Mouse (Mus musculus): ENCODE data around the gene Ophn1. TPM values are rescaled to one million over a fixed set of nuclear protein-coding genes. Genes with fewer than 3 reads are reported as not detected.

Ophn1 gene
- polyA plus RNA-seq, 1 experiment, result 30.7 TPM

GRCm38 (mm10) chrX:98682603-98683002 is 208.2 kb downstream of the Ophn1 start:
- H3K27ac ChIP-seq (ENCODE audit: insufficient read depth, low read length), result no peak overlapping the region
- TF ChIP-seq POLR2A (IDR thresholded peaks at IDR 0.05; ENCODE audit: borderline replicate concordance, insufficient read depth, low read length) (no peak), CTCF (IDR thresholded peaks at IDR 0.05; ENCODE audit: borderline replicate concordance, insufficient read depth, low read depth, low read length) (no peak)
- H3K27me3 ChIP-seq (ENCODE audit: control insufficient read depth, insufficient read depth, low read length), result no peaks in the 10 kb centered on the region
- no peaks in the 10 kb centered on the region for H3K4me1 ChIP-seq (ENCODE audit: control insufficient read depth, insufficient read depth, low read length)
- no peak for DNase-seq
- H3K4me3 ChIP-seq (replicated peaks; ENCODE audit: insufficient read depth, low read depth, low read length), result no peak overlapping the region

- H3K4me3 ChIP-seq (replicated peaks; ENCODE audit: insufficient read depth, low read depth, low read length), result no peak overlapping the region
- 85% methylated on average over 2 of the region's 2 CpGs for WGBS
- H3K27ac ChIP-seq (ENCODE audit: insufficient read depth, low read length), result no peak overlapping the region
- H3K4me1 ChIP-seq (ENCODE audit: control insufficient read depth, insufficient read depth, low read length), result no peaks in the 10 kb centered on the region
- DNase-seq, result no peak
- H3K27me3 ChIP-seq (ENCODE audit: control insufficient read depth, insufficient read depth, low read length), result no peaks in the 10 kb centered on the region
- TF ChIP-seq POLR2A (IDR thresholded peaks at IDR 0.05; ENCODE audit: borderline replicate concordance, insufficient read depth, low read length), result no peak
- TF ChIP-seq CTCF (IDR thresholded peaks at IDR 0.05; ENCODE audit: borderline replicate concordance, insufficient read depth, low read depth, low read length), result no peak
These were observed 209.5 kb downstream of the Ophn1 start for GRCm38 (mm10) chrX:98681281-98681680.

GRCm38 (mm10) chrX:98670988-98671387 is 219.8 kb downstream of the Ophn1 start:
- Histone ChIP-seq H3K27me3 (ENCODE audit: control insufficient read depth, insufficient read depth, low read length) (no peaks in the 10 kb centered on the region), H3K4me3 (replicated peaks; ENCODE audit: insufficient read depth, low read depth, low read length) (no peak overlapping the region), H3K4me1 (ENCODE audit: control insufficient read depth, insufficient read depth, low read length) (no peaks in the 10 kb centered on the region), H3K27ac (ENCODE audit: insufficient read depth, low read length) (no peak overlapping the region)
- no peak for TF ChIP-seq POLR2A (IDR thresholded peaks at IDR 0.05; ENCODE audit: borderline replicate concordance, insufficient read depth, low read length)
- no peak for TF ChIP-seq CTCF (IDR thresholded peaks at IDR 0.05; ENCODE audit: borderline replicate concordance, insufficient read depth, low read depth, low read length)
- no peak for DNase-seq

- no peak for DNase-seq
- no peaks in the 10 kb centered on the region for H3K4me1 ChIP-seq (ENCODE audit: control insufficient read depth, insufficient read depth, low read length)
- TF ChIP-seq POLR2A (IDR thresholded peaks at IDR 0.05; ENCODE audit: borderline replicate concordance, insufficient read depth, low read length), result no peak
- TF ChIP-seq CTCF (IDR thresholded peaks at IDR 0.05; ENCODE audit: borderline replicate concordance, insufficient read depth, low read depth, low read length), result no peak
- no peak overlapping the region for H3K4me3 ChIP-seq (replicated peaks; ENCODE audit: insufficient read depth, low read depth, low read length)
- H3K27me3 ChIP-seq (ENCODE audit: control insufficient read depth, insufficient read depth, low read length), result no peaks in the 10 kb centered on the region
- no peak overlapping the region for H3K27ac ChIP-seq (ENCODE audit: insufficient read depth, low read length)
These were observed 239.4 kb downstream of the Ophn1 start for GRCm38 (mm10) chrX:98651431-98651830.

GRCm38 (mm10) chrX:98628666-98629404 is 262.0 kb downstream of the Ophn1 start:
- no peak for DNase-seq
- no peaks in the 10 kb centered on the region for H3K4me1 ChIP-seq (ENCODE audit: control insufficient read depth, insufficient read depth, low read length)
- no peak for TF ChIP-seq POLR2A (IDR thresholded peaks at IDR 0.05; ENCODE audit: borderline replicate concordance, insufficient read depth, low read length)
- TF ChIP-seq CTCF (IDR thresholded peaks at IDR 0.05; ENCODE audit: borderline replicate concordance, insufficient read depth, low read depth, low read length), result no peak
- WGBS, result 42% methylated on average over 3 of the region's 3 CpGs
- H3K27ac ChIP-seq (ENCODE audit: insufficient read depth, low read length), result no peak overlapping the region
- no peak overlapping the region for H3K4me3 ChIP-seq (replicated peaks; ENCODE audit: insufficient read depth, low read depth, low read length)
- H3K27me3 ChIP-seq (ENCODE audit: control insufficient read depth, insufficient read depth, low read length), result no peaks in the 10 kb centered on the region

- peak; percentile 8 to 14 for DNase-seq
- 4% methylated on average over 2 of the region's 2 CpGs for WGBS
These were observed 272.0 kb downstream of the Ophn1 start for GRCm38 (mm10) chrX:98618865-98619264.

GRCm38 (mm10) chrX:98617426-98617825 is 273.4 kb downstream of the Ophn1 start:
- Histone ChIP-seq H3K27ac (ENCODE audit: insufficient read depth, low read length) (no peak overlapping the region), H3K4me1 (ENCODE audit: control insufficient read depth, insufficient read depth, low read length) (no peaks in the 10 kb centered on the region), H3K27me3 (ENCODE audit: control insufficient read depth, insufficient read depth, low read length) (no peaks in the 10 kb centered on the region), H3K4me3 (replicated peaks; ENCODE audit: insufficient read depth, low read depth, low read length) (no peak overlapping the region)
- WGBS, result 20% methylated on average over 4 of the region's 4 CpGs
- TF ChIP-seq POLR2A (IDR thresholded peaks at IDR 0.05; ENCODE audit: borderline replicate concordance, insufficient read depth, low read length), result no peak
- no peak for TF ChIP-seq CTCF (IDR thresholded peaks at IDR 0.05; ENCODE audit: borderline replicate concordance, insufficient read depth, low read depth, low read length)
- DNase-seq, result peak; percentile 11 to 15

More at GRCm38 (mm10) chrX:98618865-98619264, 272.0 kb downstream of the Ophn1 start:
- Histone ChIP-seq H3K27ac (ENCODE audit: insufficient read depth, low read length) (no peak overlapping the region), H3K4me3 (replicated peaks; ENCODE audit: insufficient read depth, low read depth, low read length) (no peak overlapping the region), H3K4me1 (ENCODE audit: control insufficient read depth, insufficient read depth, low read length) (no peaks in the 10 kb centered on the region), H3K27me3 (ENCODE audit: control insufficient read depth, insufficient read depth, low read length) (no peaks in the 10 kb centered on the region)
- TF ChIP-seq POLR2A (IDR thresholded peaks at IDR 0.05; ENCODE audit: borderline replicate concordance, insufficient read depth, low read length), result no peak
- no peak for TF ChIP-seq CTCF (IDR thresholded peaks at IDR 0.05; ENCODE audit: borderline replicate concordance, insufficient read depth, low read depth, low read length)

- H3K4me1 ChIP-seq (ENCODE audit: control insufficient read depth, insufficient read depth, low read length), result no peaks in the 10 kb centered on the region
- no peak overlapping the region for H3K27ac ChIP-seq (ENCODE audit: insufficient read depth, low read length)
- no peak overlapping the region for H3K4me3 ChIP-seq (replicated peaks; ENCODE audit: insufficient read depth, low read depth, low read length)
- TF ChIP-seq CTCF (IDR thresholded peaks at IDR 0.05; ENCODE audit: borderline replicate concordance, insufficient read depth, low read depth, low read length) (no peak), POLR2A (IDR thresholded peaks at IDR 0.05; ENCODE audit: borderline replicate concordance, insufficient read depth, low read length) (no peak)
- no peaks in the 10 kb centered on the region for H3K27me3 ChIP-seq (ENCODE audit: control insufficient read depth, insufficient read depth, low read length)
- DNase-seq, result no peak
These were observed 316.6 kb downstream of the Ophn1 start for GRCm38 (mm10) chrX:98574201-98574600.
